Mouse (Mus musculus) natural killer cell, adult 2 months (primary cell): ENCODE data around the gene Nmnat2.

Source experiments
- DNase-seq, 2 experiments: peaks; one replicate each; pipeline ENCODE4 v3.0.0; 2022; ENCODE audit warnings: low spot score in 2 of 2

Nmnat2 gene

DNA sequence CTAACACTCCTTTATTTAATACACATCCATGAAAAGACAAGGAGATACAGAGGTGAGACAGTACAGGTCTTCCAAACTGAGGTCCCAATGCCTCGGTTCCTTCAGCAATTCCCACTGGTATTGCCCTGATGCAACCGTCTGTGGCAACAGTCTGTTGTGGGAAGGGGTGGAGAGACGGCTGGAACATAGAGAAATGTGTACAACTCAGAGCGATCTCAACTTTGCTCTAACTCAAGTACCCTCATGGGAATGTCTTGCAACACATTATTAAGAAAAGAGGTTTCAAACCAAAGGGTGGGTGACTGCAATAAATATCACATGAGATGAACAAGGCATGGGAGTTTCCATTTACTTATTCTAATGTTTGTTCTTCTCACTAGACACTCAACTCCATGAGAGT, 168.0 kb downstream of the Nmnat2 start:
- no peak for DNase-seq

GRCm38 (mm10) chr1:153124502-153124901, 169.7 kb downstream of the Nmnat2 start:
- no peak for DNase-seq

- DNase-seq, result no peak
Measured at GRCm38 (mm10) chr1:153125287-153126275, 170.8 kb downstream of the Nmnat2 start.

DNA sequence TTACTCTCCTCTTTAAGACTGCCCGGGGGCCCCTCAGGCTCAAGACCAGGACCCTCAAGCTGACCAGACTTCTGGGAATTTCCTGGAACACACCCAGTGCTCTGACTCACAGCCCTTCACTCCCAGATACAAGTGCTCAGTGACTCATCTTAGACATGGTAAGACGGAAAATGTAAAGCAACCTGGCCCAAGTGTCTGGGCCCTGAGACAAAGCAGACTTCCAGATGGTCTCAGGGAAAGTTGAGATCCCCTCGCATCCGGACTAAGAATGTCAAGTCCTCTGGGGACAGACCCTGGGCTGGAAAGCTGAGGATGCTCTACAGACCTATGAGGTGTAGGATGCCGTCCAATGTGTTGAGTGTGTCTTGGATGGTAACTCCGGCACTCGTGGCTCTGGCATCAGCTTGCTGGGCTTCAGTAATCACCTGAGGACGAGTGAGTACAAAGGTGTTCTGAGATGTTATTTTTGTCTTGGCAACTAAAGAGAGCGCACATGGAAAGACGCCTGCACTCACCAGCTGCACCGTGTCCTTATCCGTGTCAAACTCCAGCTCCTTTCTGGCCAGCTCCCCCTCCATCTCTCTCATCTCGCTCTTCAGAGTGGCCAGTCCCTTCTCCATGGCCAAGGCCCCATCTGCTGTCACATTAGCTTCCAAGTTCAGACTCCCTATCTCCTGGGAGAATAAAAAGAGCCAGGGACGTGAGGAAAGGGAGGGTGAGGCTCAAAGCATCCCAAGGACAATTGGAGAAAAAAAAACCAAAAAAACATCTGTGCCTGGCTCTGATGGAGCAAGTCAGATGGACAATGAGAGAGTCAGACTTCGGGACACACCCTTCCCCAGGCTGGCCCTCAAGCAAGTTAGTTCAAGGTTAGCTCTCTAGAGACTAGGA, 171.9 kb downstream of the Nmnat2 start:
- no peak for DNase-seq

DNA sequence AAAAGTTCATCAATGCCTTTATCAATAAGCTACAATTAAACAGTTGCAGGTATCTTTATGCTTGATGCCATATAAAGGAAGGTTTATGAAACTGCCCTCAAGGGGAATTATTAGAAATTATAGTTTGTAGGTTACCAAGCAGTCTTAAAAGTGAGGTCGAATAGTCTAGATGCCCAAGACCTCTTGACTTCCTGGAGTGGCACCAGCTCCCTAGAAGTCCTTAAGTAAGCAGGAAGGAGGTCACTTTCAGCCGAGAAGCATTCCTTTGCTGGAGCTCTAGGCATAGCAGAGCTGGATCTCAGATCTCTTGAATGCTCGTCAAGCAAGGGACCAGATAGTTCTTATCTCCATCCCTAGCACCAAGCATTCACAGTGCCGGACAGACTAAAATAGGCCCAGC, 172.8 kb downstream of the Nmnat2 start:
- DNase-seq, result no peak

GRCm38 (mm10) chr1:153128780-153129179, 174.0 kb downstream of the Nmnat2 start:
- DNase-seq, result no peak

DNA sequence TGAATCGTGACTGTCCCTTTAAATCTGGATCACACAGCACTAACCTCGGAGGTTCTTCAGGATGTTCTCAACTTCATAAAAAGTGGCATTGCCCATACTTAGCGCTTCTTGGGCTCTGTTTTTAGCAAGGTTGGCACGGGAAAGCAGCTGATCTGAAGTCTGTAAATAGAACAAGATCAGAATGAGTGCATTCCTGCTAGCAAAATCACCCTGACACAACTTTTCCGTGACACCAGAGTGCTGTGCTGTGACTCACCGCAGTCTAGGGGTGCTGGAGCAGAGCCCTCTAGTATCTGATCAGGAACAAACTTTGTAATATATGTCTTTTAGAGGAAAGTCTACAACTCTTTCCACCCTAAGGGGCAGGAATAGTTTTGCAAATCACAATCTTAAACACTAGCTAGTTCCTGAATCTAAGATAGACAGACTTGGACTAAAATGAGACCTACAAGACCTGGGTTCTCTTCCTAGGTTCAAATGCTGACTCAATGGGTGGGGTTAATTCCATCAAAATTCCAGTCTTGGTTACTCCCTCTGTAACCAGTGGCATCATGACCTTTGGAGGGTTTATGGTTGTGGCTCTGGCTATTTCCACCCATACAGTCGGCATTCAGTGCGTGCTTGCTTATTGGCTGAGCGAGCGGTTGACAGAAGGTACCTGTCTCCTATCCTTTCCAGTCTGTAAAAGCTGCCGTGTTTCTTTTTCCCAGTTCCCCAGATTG, 175.4 kb downstream of the Nmnat2 start:
- no peak for DNase-seq

DNA sequence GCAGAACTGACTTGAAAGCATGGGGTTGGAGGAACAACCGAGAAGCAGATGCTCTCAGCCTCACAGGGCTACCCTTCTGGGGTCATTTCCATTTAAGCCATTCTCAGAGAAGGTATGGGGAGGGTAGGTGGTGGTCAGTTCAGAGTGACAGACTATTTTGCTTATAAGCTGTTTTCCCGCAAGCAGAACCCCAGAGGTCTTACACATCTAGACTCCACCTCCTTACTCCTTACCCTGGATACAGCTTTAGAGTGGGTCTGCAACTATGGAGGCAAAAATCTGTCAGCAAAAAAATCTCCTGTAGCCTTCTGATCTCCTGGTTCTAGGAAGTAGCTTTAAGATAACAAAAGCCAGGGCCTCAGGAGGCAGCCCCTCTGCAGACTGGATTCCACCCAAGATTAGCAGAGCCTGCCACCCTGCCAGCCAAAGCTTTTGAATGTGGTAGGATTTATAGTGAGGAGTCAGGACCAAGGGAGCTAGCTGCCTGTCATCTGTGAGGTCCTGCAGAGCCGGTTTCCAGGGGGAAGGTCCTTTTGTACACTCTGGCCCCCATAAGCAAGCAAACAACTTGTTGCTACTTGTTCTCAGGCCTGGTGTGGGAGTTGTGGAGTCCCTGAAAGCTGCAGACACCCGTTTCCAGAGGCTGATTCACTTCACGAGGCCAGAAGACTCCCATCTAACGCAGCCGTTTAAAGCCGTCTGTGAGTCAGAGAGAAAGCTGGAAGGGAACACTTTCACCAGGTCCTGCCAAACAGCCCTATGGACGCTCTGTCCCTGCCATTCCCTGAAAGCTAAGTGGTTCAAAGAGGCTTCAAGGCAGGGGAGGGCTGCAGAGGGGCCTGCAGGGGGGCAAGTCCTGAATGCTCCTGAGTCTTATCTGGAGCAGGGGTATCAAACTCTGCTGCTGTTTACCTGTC, 179.3 kb downstream of the Nmnat2 start:
- no peak for DNase-seq

DNA sequence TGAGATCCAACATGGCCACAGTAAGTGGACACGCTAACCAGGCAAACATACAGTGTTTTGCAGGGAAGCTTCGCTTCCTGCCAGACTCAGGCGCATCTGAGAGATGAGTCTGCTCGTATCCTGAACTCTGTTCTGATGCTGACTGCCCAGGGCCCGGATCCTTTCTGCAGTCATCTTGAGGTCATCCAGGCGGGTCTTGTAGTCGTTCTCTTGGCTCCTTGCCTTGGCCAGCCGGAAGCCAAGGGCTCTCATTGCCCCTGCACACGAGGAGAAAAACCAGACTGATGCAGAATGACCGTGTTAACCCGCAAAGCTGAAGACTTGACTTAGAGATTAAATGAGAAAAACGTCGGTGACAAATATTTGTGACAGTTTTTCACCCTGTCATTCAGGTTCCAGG, 181.9 kb downstream of the Nmnat2 start:
- no peak for DNase-seq

DNA sequence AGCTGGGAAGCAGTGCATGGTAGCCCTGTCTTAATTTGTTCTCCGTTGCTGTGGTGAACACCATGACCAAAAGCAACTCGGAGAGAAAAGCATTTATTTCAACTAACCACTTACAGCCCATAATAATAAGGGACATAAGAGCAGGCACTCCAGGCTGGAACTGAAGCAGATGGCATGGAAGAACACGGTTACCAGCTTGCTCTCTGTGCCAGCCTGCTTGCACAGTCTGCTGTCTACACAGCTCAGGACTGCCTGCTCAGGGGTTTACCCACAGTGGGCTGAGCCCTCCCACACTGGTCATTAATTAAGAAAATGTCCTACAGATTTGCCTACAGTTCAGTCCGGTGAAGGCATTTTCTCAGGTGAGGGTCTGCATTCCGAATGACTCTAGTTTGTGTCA, 183.7 kb downstream of the Nmnat2 start:
- no peak for DNase-seq

DNA sequence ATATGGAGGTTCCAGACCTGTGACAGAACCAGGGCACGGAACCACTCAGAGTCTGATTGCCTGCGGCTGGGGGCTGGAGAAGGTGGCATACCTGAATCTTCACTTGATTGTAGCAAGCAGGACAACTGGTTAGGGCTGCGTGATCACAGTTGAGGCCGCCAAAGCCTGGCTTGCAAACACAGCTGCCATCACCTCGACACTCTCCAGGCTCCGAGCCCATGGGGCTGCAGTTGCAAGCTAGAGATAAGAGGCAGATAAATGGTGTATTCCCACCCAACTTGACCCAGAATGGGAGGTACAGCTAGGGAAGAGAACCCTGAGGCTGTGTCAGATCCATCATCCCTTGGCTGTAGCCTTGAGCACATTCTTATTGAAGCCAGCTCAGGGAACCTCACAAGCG, 184.8 kb downstream of the Nmnat2 start:
- DNase-seq, result no peak

GRCm38 (mm10) chr1:153140265-153140664, 185.5 kb downstream of the Nmnat2 start:
- no peak for DNase-seq

DNA sequence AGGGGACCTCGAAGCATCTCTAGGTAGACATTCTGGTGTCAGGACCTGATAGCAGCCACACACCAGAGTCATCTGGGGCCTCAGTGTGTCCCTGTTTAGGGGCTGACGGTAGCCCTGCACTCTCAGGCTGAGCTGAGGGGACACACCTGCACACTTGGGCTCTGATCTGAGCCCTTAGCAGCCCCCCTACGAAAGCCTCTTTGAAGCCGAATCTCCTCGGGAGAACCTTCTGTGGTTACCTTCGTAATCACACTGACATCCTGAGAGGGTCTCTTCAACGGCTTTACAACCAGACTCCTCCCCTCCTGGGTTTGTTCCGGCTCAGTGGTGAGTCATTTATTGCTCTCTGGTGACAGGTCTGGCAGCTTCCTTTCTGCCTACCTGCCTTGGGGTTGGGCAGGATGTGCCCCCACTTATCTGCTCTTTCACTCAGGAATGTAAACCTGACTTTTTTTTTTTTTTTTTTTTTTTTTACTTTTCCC, 186.0 kb downstream of the Nmnat2 start:
- peak; percentile 4 to 25 for DNase-seq

DNA sequence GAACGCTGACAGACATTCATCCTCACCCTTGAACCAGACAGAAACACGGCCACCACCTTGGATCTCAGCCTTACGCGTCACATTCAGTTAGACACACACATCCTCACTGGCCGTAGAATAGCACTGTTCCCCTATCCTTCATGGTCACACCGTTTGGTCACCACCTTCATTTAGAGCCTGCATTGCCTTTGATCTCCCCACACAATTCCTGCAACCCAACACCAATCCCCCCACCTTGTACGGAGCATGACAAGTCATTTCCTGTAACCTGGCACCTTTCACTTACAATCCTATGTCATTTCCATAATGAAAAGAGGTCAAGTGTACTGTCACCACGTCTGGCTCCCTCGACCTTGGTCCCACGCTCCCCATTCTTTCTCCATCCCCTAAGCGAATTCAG, 189.2 kb downstream of the Nmnat2 start:
- no peak for DNase-seq

DNA sequence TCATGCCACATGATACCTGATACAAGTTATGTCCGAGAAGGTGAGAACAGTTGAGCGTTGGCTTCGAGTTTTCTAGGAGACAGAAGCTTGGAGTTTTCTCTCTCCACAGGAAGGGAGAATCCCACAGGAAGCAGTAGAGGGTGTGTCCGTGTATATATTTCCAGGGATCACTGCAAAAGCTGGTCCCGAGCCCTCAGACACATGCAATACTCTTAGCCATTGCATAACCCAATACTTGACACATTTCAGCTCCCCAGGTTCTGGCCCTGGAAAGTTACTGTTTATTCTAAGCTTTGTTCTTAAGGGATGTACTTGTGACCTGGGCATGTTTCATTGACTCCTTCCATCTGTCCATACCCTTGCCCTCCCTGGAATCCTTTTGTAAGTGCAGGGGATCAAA, 191.0 kb downstream of the Nmnat2 start:
- no peak for DNase-seq

DNA sequence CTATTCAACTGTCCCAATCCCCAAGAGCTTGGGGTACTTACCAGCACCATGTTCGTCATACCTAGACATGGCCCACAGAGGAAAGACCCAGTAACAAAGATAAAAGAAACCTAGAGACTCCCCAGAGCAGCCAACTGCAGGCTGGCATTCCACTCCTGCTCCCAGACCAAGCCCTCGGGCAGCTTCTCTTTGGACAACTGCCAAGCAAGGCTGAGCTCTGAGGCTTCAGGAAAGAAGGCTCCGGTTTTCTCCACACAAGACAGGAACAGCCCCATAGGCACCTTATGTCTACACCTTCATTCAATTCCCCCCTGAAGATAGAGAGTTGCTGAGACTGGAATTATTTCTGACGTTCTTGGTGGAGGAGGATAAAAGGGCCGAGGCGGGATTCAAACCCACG, 197.8 kb downstream of the Nmnat2 start:
- no peak for DNase-seq

DNA sequence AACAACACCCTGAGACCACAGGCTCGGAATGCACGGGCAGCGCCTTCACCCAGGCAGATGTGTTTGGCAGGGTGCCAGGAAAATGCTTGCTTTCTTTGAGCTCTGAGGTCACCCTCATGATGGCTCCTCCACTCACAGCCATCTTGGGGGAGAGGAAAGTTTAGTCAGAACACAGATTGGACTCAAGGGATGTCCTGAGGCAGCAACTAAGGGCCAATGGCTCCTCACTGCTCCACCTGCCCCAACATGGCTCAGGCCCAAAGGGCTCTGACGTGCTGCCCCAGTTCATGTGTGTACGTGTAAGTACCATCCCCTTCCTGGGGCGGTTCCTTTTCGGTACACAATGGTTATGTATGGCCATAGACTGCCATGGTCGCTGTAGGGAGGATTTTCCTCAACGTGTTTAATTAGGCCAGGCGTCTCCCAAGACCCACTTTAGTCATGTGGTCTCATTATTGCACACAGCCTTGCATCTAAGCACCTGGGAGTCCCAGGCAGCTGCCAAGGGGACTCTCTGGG, 198.9 kb downstream of the Nmnat2 start:
- no peak for DNase-seq

DNA sequence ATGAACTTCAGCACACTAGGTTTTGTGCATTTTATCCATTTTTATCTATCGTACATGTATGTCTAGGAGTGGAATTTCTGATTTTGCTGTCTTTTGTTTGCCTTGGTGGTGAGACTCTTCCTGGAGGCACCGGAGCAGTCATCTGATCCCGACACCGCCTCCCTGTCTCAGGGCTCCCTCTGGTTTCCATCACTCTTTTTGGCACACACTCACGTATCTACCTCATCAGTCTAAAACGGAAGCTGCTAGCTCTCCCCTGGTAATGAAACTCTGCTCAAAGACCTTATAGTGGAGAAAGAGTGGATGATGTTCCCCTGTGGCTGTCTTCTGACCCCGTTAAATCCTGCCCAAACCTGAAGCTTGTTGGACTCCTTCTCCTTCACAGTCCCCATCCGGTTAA, 200.6 kb downstream of the Nmnat2 start:
- no peak for DNase-seq

GRCm38 (mm10) chr1:153157021-153157623, 202.3 kb downstream of the Nmnat2 start:
- no peak for DNase-seq

GRCm38 (mm10) chr1:153159137-153159536, 204.3 kb downstream of the Nmnat2 start:
- no peak for DNase-seq
